Mouse (Mus musculus): ENCODE measurements at regions not wholly inside any gene's neighbourhood (a gene's known extent, or its start where the extent isn't known, plus 50 kb on each side); places are given as distances from the start of the nearest gene placed in this dataset.

DNA sequence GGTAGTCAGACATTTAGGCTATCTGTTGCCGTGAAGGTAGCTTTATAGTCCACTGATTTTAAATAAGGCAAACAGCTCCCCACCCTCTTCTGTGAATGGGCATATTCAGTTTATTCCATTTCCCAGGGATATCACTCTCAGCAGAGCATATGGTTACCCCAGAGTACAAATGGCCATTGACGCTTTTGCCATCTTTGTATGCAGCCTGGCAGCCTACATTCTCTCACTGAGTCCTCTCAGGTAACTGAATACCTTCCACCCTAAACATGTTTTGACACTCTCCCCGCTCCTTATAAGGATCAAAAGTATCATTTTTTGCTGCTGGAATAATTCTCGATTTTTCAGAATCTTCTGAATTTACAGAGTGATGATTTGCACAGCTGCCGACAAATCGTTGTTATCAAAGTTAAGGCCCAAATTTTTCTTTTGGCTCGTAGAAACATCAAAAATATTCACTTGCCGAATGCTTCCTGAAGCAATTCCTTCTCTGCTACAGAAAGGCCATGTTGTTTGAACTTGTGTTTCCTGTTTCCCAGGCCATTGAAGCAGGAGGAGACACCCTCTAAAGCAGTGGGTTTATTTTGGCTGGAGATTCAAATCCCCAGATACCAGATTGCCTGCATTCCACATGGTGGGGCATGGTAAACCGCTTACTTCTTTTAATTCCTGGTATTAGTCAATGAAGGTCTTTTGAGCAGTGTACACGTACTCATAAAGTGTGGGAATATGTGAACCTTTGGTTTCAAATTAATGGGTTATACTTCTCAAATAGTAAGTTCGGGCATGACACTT is 108.1 kb upstream of the Usp25 start:
- TF ChIP-seq POLR2A (IDR thresholded peaks at IDR 0.05; ENCODE audit: low read depth, low read length) (no peak), CTCF (IDR thresholded peaks at IDR 0.05; ENCODE audit: extremely low read depth, insufficient read length, insufficient replicate concordance, low read depth, low read length) (no peak)
